In the genomic region with DNA sequence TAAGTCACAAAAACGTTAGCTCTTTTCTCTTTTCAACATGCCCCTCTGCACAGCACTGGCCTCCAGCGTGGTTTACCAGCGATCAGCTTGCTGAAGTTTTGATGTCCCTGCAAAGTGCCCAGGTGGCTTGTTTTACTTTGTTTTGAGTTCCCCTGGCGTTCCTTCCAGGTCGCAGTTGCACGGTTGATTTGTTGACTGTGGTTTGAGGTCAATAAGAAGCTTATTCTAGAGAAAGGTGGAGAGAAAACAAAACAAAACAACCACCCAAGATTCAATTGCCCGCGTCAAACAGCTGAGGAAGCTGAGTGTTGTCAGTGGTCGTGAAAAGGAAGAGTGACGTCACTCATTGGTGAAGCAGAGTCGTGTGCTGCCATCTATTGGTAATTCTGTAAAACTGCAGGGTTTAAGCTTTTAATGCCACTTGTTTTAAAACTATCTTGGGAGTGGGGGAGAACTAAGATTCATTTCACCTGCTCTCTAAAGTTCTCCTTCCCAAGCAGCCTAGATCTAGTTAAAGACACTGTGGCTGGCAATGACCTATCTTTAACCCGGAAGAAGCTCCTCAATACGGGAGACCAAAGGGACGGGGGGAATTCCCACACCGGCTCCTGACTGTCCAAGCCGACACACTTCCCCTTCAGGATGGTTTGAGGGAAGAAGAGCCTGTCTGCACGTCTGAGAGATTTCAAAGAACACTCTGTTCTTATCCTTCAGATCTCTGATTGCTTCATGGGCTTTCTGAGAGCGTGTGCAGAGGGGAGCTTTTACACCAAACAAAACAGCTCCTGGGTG, we compare ENCODE assay signal across 8 mouse cellular contexts.
DNase-seq lines count a peak whose midpoint lies in the region; ATAC-seq and TF ChIP-seq lines count a peak whose summit lies in the region.

No protein-coding gene starts in this region.

- no peak for ATAC-seq in limb, embryonic 15.5 days (ENCODE audit: insufficient number of reproducible peaks, low FRiP score, low TSS enrichment, low read depth)
- ATAC-seq in midbrain, embryonic 15.5 days (replicated peaks), result peak; percentile 78

- H3K4me3 ChIP-seq in kidney, adult 2 months (ENCODE audit: insufficient read depth, low read depth, low read length), result peak overlapping the region; percentile 52
- peak overlapping the region; percentile 31 for H3K4me3 ChIP-seq in limb, embryonic 15.5 days
- H3K4me3 ChIP-seq in midbrain, embryonic 15.5 days, result peak overlapping the region; percentile 30

- no peaks in the 10 kb centered on the region for H3K36me3 ChIP-seq in kidney, adult 2 months (ENCODE audit: control insufficient read depth, insufficient read depth, low read length)
- H3K36me3 ChIP-seq in limb, embryonic 15.5 days, result no peaks in the 10 kb centered on the region
- H3K36me3 ChIP-seq in midbrain, embryonic 15.5 days (replicated peaks), result no peaks in the 10 kb centered on the region

- peaks cover 3% of the 10 kb centered on the region; the same call in 1 of the 2 replicates for H3K4me1 ChIP-seq in kidney, adult 2 months (ENCODE audit: control insufficient read depth, insufficient read depth, low read length)
- peaks cover 13% of the 10 kb centered on the region for H3K4me1 ChIP-seq in limb, embryonic 15.5 days
- H3K4me1 ChIP-seq in midbrain, embryonic 15.5 days, result 0 out of 2 replicates have a peak, but pooled peaks cover 7% of the 10 kb centered on the region

- peak; percentile 85 for DNase-seq in A20 (ENCODE audit: low read depth, low spot score)
- DNase-seq in NIH3T3 (ENCODE audit: low read depth), result peak; percentile 82
- peak; percentile 5 to 23 for DNase-seq in cerebellum, postnatal 36 days
- DNase-seq in heart, adult 8-10 months (ENCODE audit: low spot score), result peak; percentile 63
- DNase-seq in kidney, adult 2 months, result peak; percentile 62
- peak; percentile 19 for DNase-seq in telencephalon, adult 2 months (ENCODE audit: low read depth, low spot score)

- H3K9ac ChIP-seq in limb, embryonic 15.5 days, result no peak overlapping the region
- H3K9ac ChIP-seq in midbrain, embryonic 15.5 days, result no peak overlapping the region; the same call in 1 of the 2 replicates

- TF ChIP-seq POLR2A in kidney, adult 2 months (IDR thresholded peaks at IDR 0.05; ENCODE audit: low read depth, low read length), result no peak

- 5% methylated on average over 18 of the region's 18 CpGs for WGBS in kidney, adult 2 months
- WGBS in limb, embryonic 15.5 days, result 13% methylated on average over 18 of the region's 18 CpGs
- WGBS in midbrain, embryonic 15.5 days, result 11% methylated on average over 18 of the region's 18 CpGs

- no peak overlapping the region for H3K27ac ChIP-seq in kidney, adult 2 months (ENCODE audit: insufficient read depth, low read depth, low read length)
- no peak overlapping the region for H3K27ac ChIP-seq in limb, embryonic 15.5 days
- no peak overlapping the region for H3K27ac ChIP-seq in midbrain, embryonic 15.5 days

- peak overlapping the region; percentile 48 for H3K4me2 ChIP-seq in limb, embryonic 15.5 days
- H3K4me2 ChIP-seq in midbrain, embryonic 15.5 days, result peak overlapping the region; percentile 52

- H3K27me3 ChIP-seq in kidney, adult 2 months (replicated peaks; ENCODE audit: control insufficient read depth, insufficient read depth, low read length), result no peaks in the 10 kb centered on the region
- peaks cover 10% of the 10 kb centered on the region; the same call in 1 of the 2 replicates for H3K27me3 ChIP-seq in limb, embryonic 15.5 days
- 0 out of 2 replicates have a peak, but pooled peaks cover 9% of the 10 kb centered on the region for H3K27me3 ChIP-seq in midbrain, embryonic 15.5 days (replicated peaks)

- TF ChIP-seq CTCF in kidney, adult 2 months (conservative IDR thresholded peaks at IDR 0.05; ENCODE audit: insufficient read depth, insufficient read length, low read depth, low read length), result peak; percentile 72

- H3K9me3 ChIP-seq in limb, embryonic 15.5 days, result no peaks in the 10 kb centered on the region
- no peaks in the 10 kb centered on the region for H3K9me3 ChIP-seq in midbrain, embryonic 15.5 days

Comparison
In these comparisons a context has a peak if more than half of its experiments do, and no peak if none do; other contexts are left out.
1. DNase-seq: peak in every context shown above with its lines; median percentile 85 in A20; 82 in NIH3T3; 63 in heart, adult 8-10 months; 62 in kidney, adult 2 months; 19 in telencephalon, adult 2 months; 14 in cerebellum, postnatal 36 days.